Mouse (Mus musculus) frontal cortex, postnatal 25 days (tissue): ENCODE results near the gene Zfp113.
"Not testable (repeated sequence)": the region's sequence is repeated elsewhere in the genome, so short reads cannot be mapped to it uniquely, and the experiment has no call there.

Experiments used
- DNase-seq, 2 experiments: peaks; one replicate each; pipeline ENCODE4 v3.0.0; 2022; ENCODE audit warnings: low spot score in 2 of 2

The Zfp113 gene

DNA sequence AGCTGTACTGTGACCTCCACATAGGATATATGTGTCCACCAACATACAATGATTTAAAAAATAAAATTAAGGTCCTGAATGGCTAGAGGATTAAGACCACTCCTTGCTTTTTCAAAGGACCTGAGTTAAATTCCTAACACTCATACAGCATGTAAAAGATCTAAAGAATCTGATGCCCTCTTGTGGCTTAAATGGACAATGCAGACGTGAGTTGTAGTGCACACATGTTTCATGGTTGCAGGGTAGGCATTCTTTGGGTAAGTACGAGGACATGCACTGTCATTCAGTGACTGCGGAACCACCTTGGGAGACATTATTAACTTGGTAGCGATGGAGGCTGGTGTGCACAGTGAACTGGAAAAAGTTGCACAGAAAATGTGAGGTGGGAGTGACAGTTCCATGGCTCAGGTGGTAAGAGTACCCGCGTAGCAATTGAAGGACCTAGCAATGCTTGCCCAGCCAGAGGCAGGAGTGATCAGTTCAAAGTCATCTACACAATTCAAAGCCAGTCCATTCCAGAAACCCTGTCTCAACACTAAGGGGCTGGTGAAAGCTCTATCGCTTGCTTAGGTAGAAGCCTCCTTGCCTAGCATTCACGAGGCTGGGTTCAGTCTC lies 17.5 kb downstream of the Zfp113 start:
- DNase-seq: no peak

DNA sequence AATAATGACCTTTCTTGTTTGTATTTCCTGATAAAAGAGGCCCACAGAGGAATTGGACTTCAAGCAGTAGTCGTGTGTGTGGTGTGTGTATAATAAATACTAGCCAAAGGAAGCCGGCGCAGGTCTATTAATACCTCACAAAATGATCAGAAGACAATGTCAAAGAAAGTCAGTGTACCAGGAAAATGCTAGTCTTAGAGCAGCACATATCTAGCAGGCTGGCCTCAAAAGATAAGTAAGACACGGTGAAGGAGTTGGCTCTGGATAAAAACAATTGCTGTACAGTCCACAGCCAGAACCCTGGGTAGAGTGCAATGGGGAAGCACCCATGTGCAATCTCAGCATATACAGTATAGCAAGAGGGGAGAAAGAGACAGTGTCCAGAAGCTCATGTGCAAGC lies 18.3 kb downstream of the Zfp113 start:
- no peak for DNase-seq

GRCm38 (mm10) chr5:138132425-138133064 lies 23.0 kb downstream of the Zfp113 start:
- DNase-seq: no peak

DNA sequence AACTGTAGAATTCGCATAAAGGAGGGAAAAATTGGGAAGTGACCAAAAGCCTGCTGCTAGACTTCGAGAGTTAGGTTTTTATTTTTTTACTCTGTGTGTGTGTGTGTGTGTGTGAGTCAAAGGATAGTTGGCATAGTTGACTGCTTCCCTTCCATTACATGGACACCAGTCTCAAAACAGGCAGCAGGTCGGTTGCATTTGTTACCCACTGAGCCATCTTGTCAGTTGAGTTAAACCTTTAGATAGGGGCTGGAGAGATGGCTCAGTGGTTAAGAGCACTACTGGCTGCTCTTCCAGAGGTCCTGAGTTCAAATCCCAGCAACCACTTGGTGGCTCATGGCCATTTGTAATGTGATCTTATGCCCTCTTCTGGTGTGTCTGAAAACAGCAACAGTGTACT lies 37.5 kb downstream of the Zfp113 start:
- DNase-seq: no peak

- no peak for DNase-seq
Measured at GRCm38 (mm10) chr5:138117199-138118015, 38.1 kb downstream of the Zfp113 start.

- DNase-seq: peak; percentile 76 to 81
Measured at GRCm38 (mm10) chr5:138116255-138117198, 39.0 kb downstream of the Zfp113 start, which contains the start of gene Zscan21. TSS of gene Zscan21 (plus strand) at chr5:138116903.

DNA sequence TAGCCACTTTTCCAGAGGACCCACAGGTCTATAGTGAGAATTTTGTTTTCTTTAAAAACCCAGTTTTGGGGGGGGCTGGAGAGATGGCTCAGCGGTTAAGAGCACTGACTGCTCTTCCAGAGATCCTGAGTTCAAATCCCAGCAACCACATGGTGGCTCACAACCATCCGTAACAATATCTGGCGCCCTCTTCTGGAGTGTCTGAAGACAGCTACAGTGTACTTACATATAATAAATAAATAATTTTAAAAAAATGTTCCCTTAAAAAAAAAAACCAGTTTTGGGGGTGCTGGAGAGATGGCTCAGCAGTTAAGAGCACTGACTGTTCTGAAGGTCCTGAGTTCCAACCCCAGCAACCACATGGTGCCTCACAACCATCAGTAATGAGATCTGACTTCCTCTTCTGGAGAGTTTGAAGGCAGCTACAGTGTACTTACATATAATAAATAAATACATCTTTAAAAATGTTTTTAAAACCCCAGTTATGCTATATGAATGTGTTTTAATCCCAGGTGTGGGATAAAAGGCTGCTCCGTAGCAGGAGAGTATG lies 45.6 kb downstream of the Zfp113 start:
- not testable (repeated sequence) for DNase-seq

DNA sequence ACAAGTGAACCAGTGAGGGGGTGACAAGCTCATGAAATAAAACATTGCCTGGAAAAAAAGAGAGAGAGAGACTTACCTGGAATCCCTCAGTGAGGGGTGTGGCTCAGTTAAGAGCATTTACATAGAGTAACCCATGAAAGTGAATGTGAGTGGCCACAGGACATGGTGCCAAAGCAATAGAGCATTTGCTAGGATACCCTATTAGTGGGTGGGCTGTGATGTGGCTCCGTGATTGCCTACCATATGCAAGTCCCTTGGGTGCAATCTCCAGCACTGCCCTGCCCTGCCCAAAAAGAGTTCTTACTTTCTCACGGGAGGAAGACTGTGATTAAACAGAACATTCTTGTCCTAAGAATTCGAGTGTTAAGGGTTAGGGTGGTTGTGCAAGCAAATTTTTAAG lies 48.4 kb downstream of the Zfp113 start:
- DNase-seq: no peak

DNA sequence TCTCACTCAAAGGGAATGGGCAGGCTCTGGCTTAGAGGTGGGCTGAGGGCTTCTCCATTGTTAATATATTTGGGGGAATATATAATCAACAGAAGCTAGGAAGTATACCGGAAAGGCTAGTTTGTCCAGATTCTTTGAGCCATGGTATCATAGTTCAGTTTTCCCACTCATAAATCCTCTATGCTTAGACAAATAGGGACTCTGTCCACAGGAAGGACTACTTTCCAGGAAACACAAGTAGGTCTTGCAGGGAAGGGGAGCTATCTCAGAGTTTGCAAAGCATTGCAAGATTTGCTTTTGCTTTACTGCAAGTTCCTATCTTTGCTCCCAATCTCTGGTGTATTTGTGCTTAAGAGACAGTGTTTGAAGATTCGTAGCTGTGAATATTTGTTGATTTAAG lies 50.6 kb downstream of the Zfp113 start:
- DNase-seq: no peak

DNA sequence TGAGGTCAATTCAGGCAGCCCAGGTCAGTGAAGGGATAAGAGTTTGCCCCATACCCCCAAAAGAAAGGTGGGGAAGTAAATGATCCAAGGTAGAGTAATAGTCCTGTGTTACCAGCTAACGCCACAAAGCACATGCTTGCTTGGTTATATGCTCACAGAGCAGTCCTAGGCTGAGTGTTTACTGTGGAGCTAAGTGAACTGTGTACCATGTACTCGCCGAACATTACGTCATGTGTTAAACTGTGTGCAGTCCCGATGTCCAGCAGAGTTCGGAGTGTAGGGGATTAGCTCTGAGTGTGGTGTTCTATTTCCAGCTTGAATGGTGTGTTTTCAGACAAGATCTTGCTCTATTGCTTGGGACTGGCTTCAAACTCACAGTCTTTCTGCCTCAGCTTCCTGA lies 61.1 kb downstream of the Zfp113 start:
- no peak for DNase-seq

- no peak for DNase-seq
Measured at GRCm38 (mm10) chr5:138092771-138093170, 62.8 kb downstream of the Zfp113 start.

GRCm38 (mm10) chr5:138090737-138091136 lies 64.8 kb downstream of the Zfp113 start:
- DNase-seq: no peak

DNA sequence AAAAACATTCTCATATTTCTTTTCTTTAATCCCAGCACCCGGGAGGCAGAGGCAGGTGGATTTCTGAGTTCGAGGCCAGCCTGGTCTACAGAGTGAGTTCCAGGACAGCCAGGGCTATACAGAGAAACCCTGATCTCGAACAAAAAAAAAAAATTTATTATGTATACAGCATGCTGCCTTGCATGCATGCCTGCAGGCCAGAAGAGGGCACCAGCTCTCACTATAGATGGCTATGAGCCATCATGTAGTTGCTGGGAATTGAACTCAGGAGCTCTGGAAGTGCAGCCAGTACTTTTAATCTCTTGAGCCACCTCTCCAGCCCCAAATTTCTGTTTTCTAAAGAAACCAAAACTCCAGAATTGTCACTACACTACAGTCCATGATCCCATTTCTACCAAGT lies 65.3 kb downstream of the Zfp113 start:
- no peak for DNase-seq
